Mouse (Mus musculus): ENCODE results near the gene Xxylt1.

DNA sequence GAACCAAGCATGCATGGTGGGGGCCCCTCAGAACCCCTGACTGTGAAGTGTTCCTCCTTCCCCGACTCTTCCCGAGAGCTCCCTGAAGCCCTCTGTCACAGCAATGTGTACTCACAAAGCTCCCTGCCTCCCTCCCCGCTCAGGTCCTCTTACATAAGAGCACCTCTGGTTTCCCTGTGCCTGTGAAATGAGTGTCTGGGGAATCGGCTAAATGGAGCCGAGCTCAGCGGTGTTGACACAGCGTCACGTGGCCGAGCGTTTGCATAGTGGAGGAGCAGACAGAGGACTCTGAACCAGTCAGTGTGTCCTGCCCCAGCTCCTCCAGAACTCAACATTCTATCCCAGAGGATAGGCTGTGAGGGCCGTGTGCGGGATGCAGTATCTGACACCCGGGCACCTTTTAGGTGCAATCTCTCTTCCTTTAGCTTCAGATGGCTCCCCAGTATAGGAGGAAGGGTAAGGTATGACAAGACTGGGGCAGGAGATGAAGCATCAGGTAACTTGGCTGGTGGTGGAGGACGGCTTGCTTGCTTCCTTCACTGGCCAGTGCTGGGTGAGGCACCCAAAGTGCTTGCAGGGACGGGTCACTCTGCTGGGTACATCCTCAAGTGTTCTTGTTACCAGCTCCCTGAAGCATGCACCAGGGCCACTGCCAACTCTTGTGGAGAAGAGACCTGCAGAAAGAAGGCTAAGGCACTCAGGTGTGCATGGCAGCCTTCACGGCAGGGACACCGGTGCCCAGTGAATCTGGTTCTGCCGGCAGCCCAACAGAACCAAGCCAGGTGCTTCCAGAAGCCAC, 111.8 kb downstream of the Xxylt1 start:
- TF ChIP-seq CTCF (IDR thresholded peaks at IDR 0.05; ENCODE audit: extremely low read depth, insufficient read depth, insufficient read length, insufficient replicate concordance) (no peak), POLR2A (IDR thresholded peaks at IDR 0.05; ENCODE audit: low read depth, low read length) (no peak)

All from spleen, adult 2 months (tissue).